Mouse (Mus musculus) midbrain, embryonic 10.5 days (tissue): ENCODE measurements around the gene Olfr390. TPM values are rescaled to one million over a fixed set of nuclear protein-coding genes. Genes with fewer than 3 reads are reported as not detected.

ENCODE experiments used
- DNase-seq: peaks from one replicate; pipeline ENCODE4 v3.0.0-alpha.2; 2017; ENCODE audit warnings: low spot score
- H3K27ac ChIP-seq: fragments of 300-500 bp; sonication (generic); replicated peaks from 2 replicates; pipeline ENCODE4 v1.5.1; 2016; ENCODE audit warnings: mild to moderate bottlenecking
- H3K27me3 ChIP-seq: fragments of 300-500 bp; sonication (generic); 2 replicates; pipeline ENCODE4 v1.6.1; 2016; ENCODE audit warnings: low read depth, mild to moderate bottlenecking; ENCODE audit not compliant: poor library complexity, severe bottlenecking
- H3K36me3 ChIP-seq: fragments of 300-500 bp; sonication (generic); 2 replicates; pipeline ENCODE4 v1.6.1; 2016; ENCODE audit warnings: mild to moderate bottlenecking, moderate library complexity
- H3K4me1 ChIP-seq: fragments of 300-500 bp; sonication (generic); 2 replicates; pipeline ENCODE4 v1.6.1; 2016
- H3K4me3 ChIP-seq: fragments of 300-500 bp; sonication (generic); 2 replicates; pipeline ENCODE4 v1.5.1; 2016; ENCODE audit warnings: mild to moderate bottlenecking, moderate library complexity
- H3K9me3 ChIP-seq: fragments of 300-500 bp; sonication (generic); replicated peaks from 2 replicates; pipeline ENCODE4 v1.6.1; 2016; ENCODE audit warnings: mild to moderate bottlenecking
- WGBS: fragments of 180-500 bp; shearing (Covaris S2); methylation state at CpG from one replicate; pipeline ENCODE4 v1.1.7; 2016; 5-methylcytosine and 5-hydroxymethylcytosine counted together
- polyA plus RNA-seq: library from polyadenylated mRNA; unstranded; fragments of >200 nt; fragmentation: Nextera tagmentation; extraction: Ambion mirVana; gene quantifications from 2 replicates; pipeline ENCODE4 v1.2.1, GENCODE M21; 2016

Gene Olfr390
- not detected in 2 replicates for polyA plus RNA-seq

DNA sequence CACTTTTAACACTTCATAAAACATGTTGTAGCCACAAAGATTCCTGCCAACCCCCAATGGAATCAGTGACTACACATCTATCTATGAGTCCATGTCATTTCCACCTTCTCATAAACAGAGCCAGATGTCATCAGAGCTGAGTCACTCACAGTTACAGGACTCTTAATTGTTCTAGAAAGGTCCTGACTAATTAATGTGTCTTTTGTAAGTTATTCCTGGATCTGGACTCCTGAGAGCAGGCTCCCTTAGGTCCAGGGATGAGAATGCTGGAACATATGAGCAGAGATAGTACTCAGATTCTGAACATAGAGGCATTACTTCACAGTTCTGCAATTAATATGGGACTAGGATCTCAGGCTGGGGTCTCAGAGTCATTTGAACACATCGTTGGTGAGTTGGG, at the start of gene Olfr390:
Gene Olfr390, plus strand, starts transcription at position 301 of the 400 bp plus-strand sequence.
- H3K4me3 ChIP-seq, result no peak within 1 kb of the TSS
- H3K27me3 ChIP-seq, result no peaks in the 10 kb centered on the region
- H3K36me3 ChIP-seq, result no peaks in the 10 kb centered on the region
- H3K27ac ChIP-seq, result no peak within 1 kb of the TSS
- no peaks in the 10 kb centered on the region for H3K4me1 ChIP-seq
- peaks cover 26% of the 10 kb centered on the region for H3K9me3 ChIP-seq
- 77% methylated on average over 1 of the region's 1 CpGs for WGBS
- DNase-seq, result no peak

DNA sequence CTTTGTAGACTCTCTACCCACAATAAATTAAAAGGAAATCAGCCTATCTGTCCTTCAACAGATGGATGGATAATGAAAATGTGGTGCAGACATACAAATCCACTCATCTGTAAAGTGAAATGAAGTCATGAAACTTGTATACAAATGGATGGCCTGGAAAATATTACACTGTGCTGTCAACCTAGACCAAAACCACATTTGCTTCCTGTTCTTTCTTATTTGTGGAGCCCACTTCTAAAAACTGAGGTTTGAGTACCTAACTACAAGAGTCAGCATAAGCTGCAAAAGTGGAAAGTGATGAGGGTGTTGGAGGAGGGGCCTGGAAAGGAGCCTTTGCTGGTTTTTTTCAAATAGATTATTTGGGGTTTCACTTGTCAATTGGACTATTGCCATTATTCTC, 23.6 kb upstream of the Olfr390 start:
- Histone ChIP-seq H3K9me3 (peaks cover 56% of the 10 kb centered on the region), H3K4me3 (no peak overlapping the region), H3K36me3 (no peaks in the 10 kb centered on the region), H3K27ac (no peak overlapping the region), H3K27me3 (no peaks in the 10 kb centered on the region), H3K4me1 (no peaks in the 10 kb centered on the region)
- no peak for DNase-seq

DNA sequence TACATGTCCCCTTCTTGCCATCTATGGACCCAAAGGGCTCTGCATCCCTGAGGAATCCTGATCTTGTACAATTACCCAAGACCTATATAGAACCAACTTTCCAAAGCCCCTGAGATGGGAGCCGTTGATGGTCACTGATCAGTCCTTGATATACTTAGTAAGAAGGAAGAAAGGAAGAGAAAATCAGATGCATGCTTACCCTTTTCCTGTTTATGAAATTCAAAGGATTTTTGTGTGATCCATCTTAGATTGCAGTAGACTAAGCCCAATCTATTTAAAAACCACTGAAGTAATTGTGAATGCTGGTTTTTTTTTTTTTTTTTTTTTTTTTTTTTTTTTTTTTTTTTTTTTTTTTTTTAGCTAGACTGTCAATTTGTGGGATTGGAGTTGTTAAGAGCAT, 2.2 kb upstream of the Olfr390 start, which contains the start of gene Olfr389:
Gene Olfr389, minus strand, starts transcription at position 101 of the 400 bp plus-strand sequence.
- DNase-seq, result no peak
- peaks cover 11% of the 10 kb centered on the region; the same call in 1 of the 2 replicates for H3K9me3 ChIP-seq
- no peak within 1 kb of the TSS for H3K27ac ChIP-seq
- H3K4me1 ChIP-seq, result no peaks in the 10 kb centered on the region
- H3K36me3 ChIP-seq, result no peaks in the 10 kb centered on the region
- no peaks in the 10 kb centered on the region for H3K27me3 ChIP-seq
- no peak within 1 kb of the TSS for H3K4me3 ChIP-seq
- 87% methylated on average over 1 of the region's 1 CpGs for whole genome bisulfite sequencing

DNA sequence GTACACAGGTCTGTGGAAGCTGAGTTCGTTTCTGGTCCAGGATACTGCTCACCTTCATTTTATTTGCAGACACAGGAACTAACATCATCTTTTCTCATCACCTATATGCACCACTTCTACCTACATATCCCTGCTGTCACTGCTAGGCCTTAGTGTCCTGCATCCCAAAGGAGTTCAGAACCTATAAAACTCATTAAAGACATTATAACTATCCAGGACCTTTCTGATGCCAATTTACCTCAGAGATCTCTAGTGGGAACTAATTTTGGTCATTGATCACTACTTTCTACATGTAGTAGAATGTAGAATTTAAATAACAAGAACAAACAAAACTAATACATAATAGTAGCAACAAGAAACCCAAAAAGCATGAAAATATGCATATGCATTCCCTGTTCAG, 20.2 kb downstream of the Olfr390 start, which contains the start of gene Olfr391-ps:
Gene Olfr391-ps, minus strand, starts transcription at position 101 of the 400 bp plus-strand sequence.
- no peak for DNase-seq
- H3K4me1 ChIP-seq, result no peaks in the 10 kb centered on the region
- no peaks in the 10 kb centered on the region for H3K36me3 ChIP-seq
- H3K27ac ChIP-seq, result no peak within 1 kb of the TSS
- H3K4me3 ChIP-seq, result no peak within 1 kb of the TSS
- H3K27me3 ChIP-seq, result no peaks in the 10 kb centered on the region
- peaks cover 17% of the 10 kb centered on the region; the same call in 1 of the 2 replicates for H3K9me3 ChIP-seq
- whole genome bisulfite sequencing, result 40% methylated on average over 1 of the region's 1 CpGs

DNA sequence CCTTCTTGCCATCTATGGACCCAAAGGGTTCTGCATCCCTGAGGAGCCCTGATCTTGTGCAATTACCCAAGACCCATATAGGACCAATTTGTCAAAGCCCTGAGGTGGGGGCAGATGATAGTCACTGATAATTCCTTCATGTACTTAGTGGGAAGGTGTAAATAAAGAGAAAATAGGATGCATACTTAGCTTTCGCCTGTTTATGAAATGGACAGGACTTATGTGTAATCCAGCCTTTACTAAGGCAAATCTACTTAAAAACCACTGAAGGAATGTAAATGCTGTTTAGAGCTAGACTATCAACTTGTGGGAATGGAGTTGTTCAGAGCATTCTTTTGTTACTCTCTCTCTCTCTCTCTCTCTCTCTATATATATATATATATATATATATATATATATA, 34.2 kb downstream of the Olfr390 start, which contains the start of gene Olfr392:
Gene Olfr392, minus strand, starts transcription at position 101 of the 400 bp plus-strand sequence.
- Histone ChIP-seq H3K4me3 (no peak within 1 kb of the TSS), H3K27ac (no peak within 1 kb of the TSS), H3K27me3 (no peaks in the 10 kb centered on the region), H3K4me1 (no peaks in the 10 kb centered on the region), H3K36me3 (no peaks in the 10 kb centered on the region), H3K9me3 (peaks cover 34% of the 10 kb centered on the region)
- DNase-seq, result no peak
- WGBS, result 100% methylated on average over 1 of the region's 1 CpGs

Other genes with a start within 250 kb of the Olfr390 start
- not detected in 2 replicates for gene Olfr385, start 190.0 kb upstream of the Olfr390 start, polyA plus RNA-seq
- not detected in 2 replicates for gene Olfr384, start 184.4 kb upstream of the Olfr390 start, polyA plus RNA-seq
- not detected in 2 replicates for gene Zfp735, start 94.2 kb upstream of the Olfr390 start, polyA plus RNA-seq
- gene Olfr389, start 2.3 kb upstream of the Olfr390 start, polyA plus RNA-seq, result not detected in 2 replicates
- not detected in 2 replicates for gene Olfr391-ps, start 20.1 kb downstream of the Olfr390 start, polyA plus RNA-seq
- not detected in 2 replicates for gene Olfr392, start 34.1 kb downstream of the Olfr390 start, polyA plus RNA-seq
- gene Olfr393, start 68.5 kb downstream of the Olfr390 start, polyA plus RNA-seq, result not detected in 2 replicates
- not detected in 2 replicates for gene Olfr394, start 107.8 kb downstream of the Olfr390 start, polyA plus RNA-seq
- not detected in 2 replicates for gene Olfr395, start 126.3 kb downstream of the Olfr390 start, polyA plus RNA-seq
- not detected in 2 replicates for gene Olfr23, start 153.7 kb downstream of the Olfr390 start, polyA plus RNA-seq
- not detected in 2 replicates for gene Olfr397, start 177.9 kb downstream of the Olfr390 start, polyA plus RNA-seq
- gene Olfr398, start 207.4 kb downstream of the Olfr390 start, polyA plus RNA-seq, result not detected in 2 replicates